Mouse (Mus musculus) cerebellum, postnatal 4 days (tissue): ENCODE results near the gene Tnpo3.
A peak's percentile ranks its signal among the peaks of the same experiment; 100 is the strongest.

ENCODE experiments used
- DNase-seq, 2 experiments: peaks; one replicate each; pipeline ENCODE4 v3.0.0; 2022; ENCODE audit warnings: low spot score in 2 of 2, mixed read lengths in 1 of 2

Tnpo3 gene

GRCm38 (mm10) chr6:29609111-29610019 lies at the start of gene Tnpo3:
Tnpo3 (minus strand) TSS chr6:29609887.
- DNase-seq, result peak; percentile 75 to 89

- DNase-seq, result no peak
These were observed 49.2 kb upstream of the Tnpo3 start for GRCm38 (mm10) chr6:29658626-29659475.

- no peak for DNase-seq
These were observed 43.6 kb upstream of the Tnpo3 start for GRCm38 (mm10) chr6:29653271-29653670.

GRCm38 (mm10) chr6:29650170-29650549 lies 40.5 kb upstream of the Tnpo3 start:
- DNase-seq, result no peak

- DNase-seq, result peak; percentile 75 to 86
These were observed 39.9 kb upstream of the Tnpo3 start for GRCm38 (mm10) chr6:29649494-29650169.

DNA sequence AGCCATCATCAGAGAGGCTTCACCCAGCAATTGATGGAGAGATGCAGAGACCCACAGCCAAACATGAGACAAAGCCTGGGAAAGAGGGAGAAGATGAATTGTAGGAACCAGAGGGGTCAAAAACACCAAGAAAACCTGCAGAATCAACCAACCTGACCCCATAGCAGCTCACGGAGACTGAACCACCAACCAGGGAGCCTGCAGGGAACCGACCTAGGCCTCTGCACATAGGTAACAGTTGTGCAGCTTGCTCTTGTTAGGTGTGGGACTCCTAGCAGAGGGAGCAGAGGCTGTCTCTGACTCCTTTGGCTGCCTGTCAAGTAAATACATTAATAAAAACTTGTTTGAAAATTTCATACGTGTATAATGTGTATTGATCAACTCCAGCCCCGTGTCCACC lies 32.1 kb upstream of the Tnpo3 start:
- no peak for DNase-seq

DNA sequence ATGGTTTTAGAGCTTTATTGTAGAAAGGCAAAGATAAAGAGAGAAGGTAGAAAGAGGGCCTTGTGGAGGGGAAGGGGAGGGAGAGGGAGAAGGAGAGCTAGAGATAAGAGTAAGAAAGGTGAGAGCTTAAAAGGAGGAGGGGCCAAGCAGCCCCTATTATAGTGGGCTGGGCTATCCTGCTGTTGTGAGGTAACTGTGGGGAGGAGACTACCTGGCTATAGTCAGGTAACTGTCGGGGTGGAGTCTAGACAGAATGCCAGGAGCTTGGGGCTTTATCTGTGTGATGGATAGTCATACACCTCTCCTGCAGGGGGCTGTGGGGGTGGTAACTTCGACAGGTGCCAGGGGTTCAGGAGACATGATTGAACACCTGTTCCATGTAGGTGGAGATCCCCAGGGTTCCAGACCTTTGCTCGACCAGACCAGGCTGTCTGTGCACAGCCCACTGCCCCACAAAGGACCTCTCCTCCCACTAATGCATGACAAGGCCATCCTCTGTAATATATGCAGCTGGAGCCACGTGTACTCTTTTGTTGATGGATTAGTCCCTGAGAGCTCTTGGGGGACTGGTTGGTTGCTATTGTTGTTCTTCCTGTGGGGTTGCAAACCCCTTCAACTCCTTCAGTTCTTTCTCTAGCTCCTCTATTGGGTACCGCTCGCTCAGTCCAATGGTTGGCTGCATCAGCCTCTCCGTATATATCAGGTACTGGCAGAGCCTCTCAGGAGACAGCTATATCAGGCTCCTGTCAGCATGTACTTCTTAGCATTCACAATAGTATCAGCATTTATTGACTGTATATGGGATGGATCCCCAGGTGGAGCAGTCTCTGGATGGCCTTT lies 30.1 kb upstream of the Tnpo3 start:
- no peak for DNase-seq

DNA sequence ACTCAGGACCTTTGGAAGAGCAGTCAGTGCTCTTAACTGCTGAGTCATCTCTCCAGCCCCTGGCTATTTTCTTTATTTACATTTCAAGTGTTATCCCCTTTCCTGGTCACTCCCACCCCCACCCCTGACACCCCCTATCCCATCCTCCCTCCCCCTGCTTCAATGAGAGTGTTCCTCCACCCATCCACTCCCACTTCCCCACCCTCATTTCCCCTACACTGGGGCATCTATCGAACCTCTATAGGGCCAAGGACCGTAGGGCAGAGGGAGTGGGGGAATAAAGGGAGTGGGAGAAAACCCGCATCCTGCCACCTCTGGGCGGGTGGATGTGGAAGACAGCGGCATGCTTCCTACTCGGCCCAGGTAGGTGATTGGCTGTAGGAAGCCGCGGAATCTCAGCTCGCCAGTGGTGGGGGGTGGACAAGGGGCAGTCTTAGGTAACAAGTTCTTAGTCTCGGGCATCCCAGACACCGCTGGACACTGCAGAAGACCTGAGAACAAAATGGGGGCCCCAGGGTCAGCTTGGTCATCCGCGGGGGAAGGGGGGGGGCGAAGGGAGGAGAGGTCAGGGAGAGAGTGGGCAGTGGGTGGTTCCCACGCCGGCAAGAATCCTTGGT lies 29.3 kb upstream of the Tnpo3 start:
- no peak for DNase-seq

- DNase-seq, result no peak
These were observed 28.0 kb upstream of the Tnpo3 start for GRCm38 (mm10) chr6:29637397-29638373.

DNA sequence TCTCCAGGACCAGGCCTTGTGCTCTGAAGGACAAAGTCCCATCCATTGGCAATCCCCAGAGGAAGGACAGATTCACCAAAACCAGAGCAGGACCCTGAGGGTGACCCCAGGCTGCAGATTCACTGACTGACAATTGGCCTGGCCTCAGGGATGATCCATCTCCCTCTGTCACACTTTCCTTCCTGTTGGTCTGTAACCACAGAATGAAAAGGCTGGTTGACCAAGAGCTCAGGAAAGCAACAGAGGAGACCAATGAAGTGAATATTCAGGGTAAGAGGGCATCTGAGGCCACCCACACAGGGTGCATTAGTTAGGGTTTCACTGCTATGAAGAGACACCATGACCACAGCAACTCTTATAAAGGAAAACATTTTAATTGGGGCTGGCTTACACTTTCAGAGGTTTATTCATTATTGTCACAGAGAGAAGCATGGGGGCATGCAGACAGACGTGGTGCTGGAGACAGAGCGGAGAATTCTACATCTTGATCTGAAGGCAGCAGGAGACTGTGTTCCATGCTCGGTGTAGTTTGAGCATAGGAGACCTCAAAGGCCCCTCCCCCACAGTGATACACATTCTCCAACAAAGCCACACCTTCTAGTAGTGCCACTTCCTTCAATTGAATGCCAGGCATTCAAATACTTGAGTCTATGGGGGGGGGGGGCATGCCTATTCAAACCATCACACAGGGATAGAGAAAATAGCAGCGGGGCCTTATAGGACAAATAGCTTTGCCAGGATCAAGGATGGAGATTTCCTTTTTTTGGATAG lies 26.8 kb upstream of the Tnpo3 start:
- DNase-seq, result no peak

DNA sequence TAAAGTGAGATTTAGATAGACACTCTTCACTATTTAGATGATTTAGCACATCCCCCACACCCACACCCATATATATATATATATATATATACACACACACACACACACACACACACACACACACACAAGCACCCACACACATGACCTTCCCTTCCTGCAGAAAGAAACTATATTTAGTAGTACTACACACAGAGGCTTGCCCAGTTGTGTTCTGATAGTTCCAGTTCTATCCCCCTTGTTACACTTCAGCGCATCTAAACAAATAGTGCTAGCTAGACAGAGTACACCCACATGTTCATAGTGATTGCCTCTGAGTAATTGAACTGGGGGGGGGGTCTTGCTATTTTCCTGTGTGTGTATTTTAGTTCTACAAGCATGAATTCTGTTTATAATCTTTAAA lies 24.9 kb upstream of the Tnpo3 start:
- DNase-seq, result no peak

- no peak for DNase-seq
These were observed 23.0 kb upstream of the Tnpo3 start for GRCm38 (mm10) chr6:29632552-29633292.

- DNase-seq, result no peak
These were observed 22.3 kb upstream of the Tnpo3 start for GRCm38 (mm10) chr6:29631751-29632551.

- no peak for DNase-seq
These were observed 20.5 kb upstream of the Tnpo3 start for GRCm38 (mm10) chr6:29630216-29630615.

DNA sequence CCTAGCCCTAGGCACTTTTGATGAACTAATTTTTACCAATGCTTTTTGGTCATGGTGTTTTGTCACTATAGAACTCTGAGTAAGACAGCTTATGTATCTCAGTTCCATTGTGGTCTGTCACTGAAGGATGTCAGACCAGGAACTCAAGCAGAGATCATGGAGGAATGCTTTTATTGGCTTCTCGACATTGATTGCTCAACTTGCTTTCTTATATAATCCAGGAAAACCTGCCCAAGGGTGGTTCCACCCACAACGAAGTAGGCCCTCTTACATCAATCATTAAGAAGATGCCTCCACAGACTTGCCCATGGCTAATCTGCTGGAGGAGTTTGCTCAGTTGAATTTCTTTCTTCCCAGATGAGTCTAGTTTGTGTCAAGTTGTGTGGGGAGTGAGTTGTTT lies 18.1 kb upstream of the Tnpo3 start:
- no peak for DNase-seq

- DNase-seq, result no peak
These were observed 14.2 kb upstream of the Tnpo3 start for GRCm38 (mm10) chr6:29623857-29624256.

DNA sequence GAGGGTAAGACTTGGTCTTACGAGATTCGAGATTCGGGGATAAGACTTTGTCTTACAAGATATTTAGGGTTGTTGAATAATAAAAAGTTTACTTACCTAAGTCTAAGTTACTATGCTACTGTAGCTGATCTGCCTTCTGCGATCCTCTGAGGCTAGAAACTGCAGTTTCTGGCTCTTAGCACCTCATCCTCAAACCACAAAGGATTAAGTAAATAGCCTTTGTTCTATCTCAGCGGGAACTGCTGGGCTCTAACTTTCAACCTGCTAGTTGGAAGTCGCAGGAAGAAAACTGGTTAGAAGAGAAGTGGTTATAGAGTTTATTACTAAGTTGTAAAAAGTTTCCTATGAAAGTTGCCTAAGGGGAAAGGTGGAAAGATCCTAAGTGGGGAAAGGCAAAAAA lies 12.6 kb upstream of the Tnpo3 start:
- no peak for DNase-seq
